ENCODE assay signal across 8 mouse cellular contexts in the genomic region with DNA sequence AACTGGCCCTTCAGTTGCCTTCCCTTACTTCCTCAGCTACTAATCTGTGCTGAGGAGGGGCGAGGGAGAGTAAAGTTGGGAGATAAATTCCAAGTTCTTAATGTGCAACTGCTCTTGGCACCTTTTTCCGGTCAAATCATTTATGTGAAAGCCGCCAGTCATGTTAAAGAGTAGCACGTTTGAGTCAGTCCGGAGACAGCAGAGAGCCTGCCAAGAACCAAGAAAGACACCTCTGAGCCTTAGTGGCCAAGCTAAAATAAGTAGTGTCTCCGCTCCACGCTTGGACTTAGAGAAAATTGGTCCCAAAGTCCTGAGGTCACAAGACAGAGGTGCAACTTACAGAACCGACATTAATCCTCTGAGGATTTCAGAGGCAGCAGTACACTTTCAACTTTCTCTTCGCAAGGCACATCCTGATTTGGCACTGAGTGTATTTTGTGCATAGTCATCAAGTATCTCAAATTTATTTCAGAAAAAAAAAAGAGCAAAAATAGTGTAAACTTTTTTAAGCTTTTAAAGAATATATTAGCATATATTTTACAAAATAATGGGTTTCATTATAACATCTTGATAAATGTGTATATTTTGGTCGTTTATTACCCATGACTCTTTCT. TPM values are rescaled to one million over a fixed set of nuclear protein-coding genes. Genes with fewer than 3 reads are reported as not detected.
DNase-seq lines count a peak whose midpoint lies in the region; ATAC-seq and TF ChIP-seq lines count a peak whose summit lies in the region.

No protein-coding gene starts in this region.

- TF ChIP-seq CTCF in bone marrow macrophage, adult 2 months (IDR thresholded peaks at IDR 0.05; ENCODE audit: low read depth, low read length), result no peak

- H3K4me1 ChIP-seq in heart, embryonic 14.5 days (ENCODE audit: control insufficient read depth in 2 of 2, insufficient read depth in 2 of 2, low read length in 2 of 2), result peaks cover 0 to 4% of the 10 kb centered on the region in 2 experiments; a peak in 1 of 4 replicates
- H3K4me1 ChIP-seq in bone marrow macrophage, adult 2 months (ENCODE audit: control insufficient read depth, insufficient read depth, low read length), result peaks cover 13% of the 10 kb centered on the region
- peaks cover 8% of the 10 kb centered on the region; the same call in 1 of the 2 replicates for H3K4me1 ChIP-seq in hindbrain, embryonic 12.5 days
- H3K4me1 ChIP-seq in megakaryocyte, embryonic 14.5 days, result peaks cover 46% of the 10 kb centered on the region

- ATAC-seq in heart, embryonic 14.5 days (ENCODE audit: insufficient number of reproducible peaks, insufficient read depth, low FRiP score, low read depth), result no peak
- ATAC-seq in hindbrain, embryonic 12.5 days (ENCODE audit: low FRiP score), result peak; percentile 9; the same call in 1 of the 2 replicates

- peak overlapping the region in 1 of 2 experiments; percentile 45; a peak in 1 of 4 replicates for H3K27ac ChIP-seq in heart, embryonic 14.5 days (replicated peaks in 1 of 2; ENCODE audit: control insufficient read depth in 1 of 2, insufficient read depth in 1 of 2, low read depth in 2 of 2, low read length in 2 of 2)
- peak overlapping the region; percentile 0 for H3K27ac ChIP-seq in bone marrow macrophage, adult 2 months (ENCODE audit: insufficient read depth, low read depth, low read length)
- H3K27ac ChIP-seq in hindbrain, embryonic 12.5 days, result no peak overlapping the region

- DNase-seq in heart, adult 9 months (ENCODE audit: low spot score in 2 of 2), result no peak
- no peak for DNase-seq in retina, embryonic 14.5 days (ENCODE audit: low spot score)
- DNase-seq in adrenal gland, postnatal 25 days, result no peak
- no peak for DNase-seq in adrenal gland, postnatal 14 days

- peaks cover 8% of the 10 kb centered on the region; the same call in 1 of the 2 replicates for H3K27me3 ChIP-seq in heart, embryonic 14.5 days (ENCODE audit: control insufficient read depth, insufficient read depth, low read length)
- H3K27me3 ChIP-seq in hindbrain, embryonic 12.5 days, result peaks cover 13% of the 10 kb centered on the region
- no peaks in the 10 kb centered on the region for H3K27me3 ChIP-seq in megakaryocyte, embryonic 14.5 days (replicated peaks)

- H3K4me3 ChIP-seq in heart, embryonic 14.5 days (ENCODE audit: control insufficient read depth in 1 of 2, insufficient read depth in 1 of 2, low read depth in 1 of 2, low read length in 2 of 2), result peak overlapping the region; percentile 72 to 77
- H3K4me3 ChIP-seq in bone marrow macrophage, adult 2 months (ENCODE audit: insufficient read depth, low read length), result peak overlapping the region; percentile 62
- H3K4me3 ChIP-seq in hindbrain, embryonic 12.5 days, result peak overlapping the region; percentile 65
- H3K4me3 ChIP-seq in megakaryocyte, embryonic 14.5 days (replicated peaks), result peak overlapping the region; percentile 99

- 13% methylated on average over 10 of the region's 10 CpGs for WGBS in heart, embryonic 14.5 days
- 13% methylated on average over 10 of the region's 10 CpGs for WGBS in hindbrain, embryonic 12.5 days

- no peak for TF ChIP-seq POLR2A in bone marrow macrophage, adult 2 months (IDR thresholded peaks at IDR 0.05; ENCODE audit: borderline replicate concordance, low read depth, low read length)

- H3K4me2 ChIP-seq in heart, embryonic 14.5 days (ENCODE audit: low read length), result peak overlapping the region; percentile 82
- peak overlapping the region; percentile 96 for H3K4me2 ChIP-seq in hindbrain, embryonic 12.5 days (replicated peaks)

- no peaks in the 10 kb centered on the region for H3K36me3 ChIP-seq in heart, embryonic 14.5 days (ENCODE audit: control insufficient read depth, insufficient read depth, low read length)
- no peaks in the 10 kb centered on the region for H3K36me3 ChIP-seq in hindbrain, embryonic 12.5 days
- H3K36me3 ChIP-seq in megakaryocyte, embryonic 14.5 days (replicated peaks; ENCODE audit: low read length), result no peaks in the 10 kb centered on the region

- H3K9ac ChIP-seq in heart, embryonic 14.5 days (ENCODE audit: low read length), result peak overlapping the region; percentile 66
- H3K9ac ChIP-seq in hindbrain, embryonic 12.5 days, result peak overlapping the region; percentile 29; the same call in 1 of the 2 replicates

- H3K9me3 ChIP-seq in heart, embryonic 14.5 days (ENCODE audit: control insufficient read depth, low read length), result no peaks in the 10 kb centered on the region
- no peaks in the 10 kb centered on the region for H3K9me3 ChIP-seq in hindbrain, embryonic 12.5 days (replicated peaks)
- H3K9me3 ChIP-seq in megakaryocyte, embryonic 14.5 days, result no peaks in the 10 kb centered on the region

RNA-seq across cellular contexts. Expression of gene Vps13a, which starts 0.8 kb away (rescaled TPM):
- 10.7 and 11.3 TPM in 2 replicates for polyA plus RNA-seq in heart, embryonic 14.5 days (2014; fragmentation: Nextera tagmentation; extraction: Ambion mirVana)
- polyA plus RNA-seq in bone marrow macrophage, adult 2 months (2012; ENCODE audit: insufficient read depth, insufficient read length, missing spikeins), result 24.6 and 27.5 TPM in 2 replicates
- polyA plus RNA-seq in hindbrain, embryonic 12.5 days (2016; fragmentation: Nextera tagmentation; extraction: Ambion mirVana), result 10.6 and 10.7 TPM in 2 replicates
- 3.1 TPM in 1 of 2 replicates, not detected in the other for polyA plus RNA-seq in megakaryocyte, embryonic 14.5 days (2012; ENCODE audit: insufficient read depth, low replicate concordance)
- 35.4 and 42.0 TPM in 2 replicates for total RNA-seq in adrenal gland, postnatal 25 days (2021)
- 39.8 and 40.3 TPM in 2 replicates for total RNA-seq in adrenal gland, postnatal 14 days (2021)
